Mouse (Mus musculus) neural tube, embryonic 14.5 days (tissue): ENCODE data around the gene Cacna2d2. TPM values are rescaled to one million over a fixed set of nuclear protein-coding genes. Genes with fewer than 3 reads are reported as not detected.

Experiments
- ATAC-seq: fragments of 200-750 bp; cut with Nextera tagmentation; 2 replicates; pipeline ENCODE4 v1.8.0; 2017; ENCODE audit warnings: low read depth, mild to moderate bottlenecking, moderate TSS enrichment, moderate library complexity
- H3K27ac ChIP-seq: fragments of 300-500 bp; sonication (generic); 2 replicates; pipeline ENCODE4 v1.5.1; 2014; ENCODE audit warnings: low read depth, mild to moderate bottlenecking, control low read depth, low read length, moderate library complexity, mixed read lengths
- H3K27me3 ChIP-seq: fragments of 300-500 bp; sonication (generic); 2 replicates; pipeline ENCODE4 v1.6.1; 2014; ENCODE audit warnings: low read length; ENCODE audit not compliant: control insufficient read depth, insufficient read depth
- H3K36me3 ChIP-seq: fragments of 300-500 bp; sonication (generic); 2 replicates; pipeline ENCODE4 v1.6.1; 2014; ENCODE audit warnings: low read length, mixed read lengths; ENCODE audit not compliant: control insufficient read depth, insufficient read depth
- H3K4me1 ChIP-seq: fragments of 300-500 bp; sonication (generic); 2 replicates; pipeline ENCODE4 v1.6.1; 2014; ENCODE audit warnings: low read length; ENCODE audit not compliant: control insufficient read depth, insufficient read depth
- H3K4me2 ChIP-seq: fragments of 300-500 bp; sonication (generic); 2 replicates; pipeline ENCODE4 v1.6.1; 2014; ENCODE audit warnings: mild to moderate bottlenecking, low read depth, low read length, control low read depth
- H3K4me3 ChIP-seq: fragments of 300-500 bp; sonication (generic); 2 replicates; pipeline ENCODE4 v1.5.1; 2014; ENCODE audit warnings: low read depth, low read length, control low read depth, mixed read lengths
- H3K9ac ChIP-seq: fragments of 300-500 bp; sonication (generic); replicated peaks from 2 replicates; pipeline ENCODE4 v1.6.1; 2014; ENCODE audit warnings: low read depth, mild to moderate bottlenecking, control low read depth, low read length, mixed read lengths
- H3K9me3 ChIP-seq: fragments of 300-500 bp; sonication (generic); 2 replicates; pipeline ENCODE4 v1.6.1; 2016; ENCODE audit warnings: low read length; ENCODE audit not compliant: control insufficient read depth
- WGBS: fragments of 180-500 bp; shearing (Covaris S2); extraction: QIAGEN DNeasy Blood & Tissue Kit; methylation state at CpG from one replicate; pipeline ENCODE4 v1.1.7; 2014; 5-methylcytosine and 5-hydroxymethylcytosine counted together
- polyA plus RNA-seq: library from polyadenylated mRNA; unstranded; fragments of >200 nt; fragmentation: Nextera tagmentation; extraction: Ambion mirVana; gene quantifications from 2 replicates; pipeline ENCODE4 v1.2.1, GENCODE M21; 2014

The Cacna2d2 gene
- polyA plus RNA-seq: 7.1 and 10.6 TPM in 2 replicates

GRCm38 (mm10) chr9:107399491-107399971, at the start of gene Cacna2d2:
Cacna2d2 (plus strand) TSS chr9:107399612.
- Histone ChIP-seq H3K36me3 (no peaks in the 10 kb centered on the region), H3K4me3 (peak within 1 kb of the TSS; percentile 84), H3K4me1 (peaks cover 14% of the 10 kb centered on the region), H3K27ac (peak within 1 kb of the TSS; percentile 87), H3K9ac (peak within 1 kb of the TSS; percentile 91), H3K27me3 (peaks cover 8% of the 10 kb centered on the region), H3K4me2 (peak within 1 kb of the TSS; percentile 80), H3K9me3 (no peaks in the 10 kb centered on the region)
- ATAC-seq: peak; percentile 64
- WGBS: 1% methylated on average over 44 of the region's 54 CpGs

- Histone ChIP-seq H3K36me3 (no peaks in the 10 kb centered on the region), H3K27ac (no peak overlapping the region), H3K9me3 (no peaks in the 10 kb centered on the region), H3K27me3 (no peaks in the 10 kb centered on the region), H3K4me2 (no peak overlapping the region), H3K9ac (no peak overlapping the region), H3K4me1 (no peaks in the 10 kb centered on the region), H3K4me3 (no peak overlapping the region)
- WGBS: 71% methylated on average over 1 of the region's 1 CpGs
- no peak for ATAC-seq
Measured at GRCm38 (mm10) chr9:107354826-107355225, 44.6 kb upstream of the Cacna2d2 start.

- no peak for ATAC-seq
- no peaks in the 10 kb centered on the region for H3K4me1 ChIP-seq
- no peaks in the 10 kb centered on the region for H3K9me3 ChIP-seq
- no peak overlapping the region for H3K9ac ChIP-seq
- no peak overlapping the region for H3K27ac ChIP-seq
- H3K4me3 ChIP-seq: no peak overlapping the region
- no peaks in the 10 kb centered on the region for H3K27me3 ChIP-seq
- H3K36me3 ChIP-seq: no peaks in the 10 kb centered on the region
- WGBS: 49% methylated on average over 6 of the region's 7 CpGs
- H3K4me2 ChIP-seq: no peak overlapping the region
Measured at GRCm38 (mm10) chr9:107355870-107356765, 43.3 kb upstream of the Cacna2d2 start.

- H3K4me3 ChIP-seq: no peak overlapping the region
- no peak overlapping the region for H3K4me2 ChIP-seq
- 14% methylated on average over 5 of the region's 5 CpGs for WGBS
- no peaks in the 10 kb centered on the region for H3K27me3 ChIP-seq
- no peak overlapping the region for H3K9ac ChIP-seq
- no peaks in the 10 kb centered on the region for H3K9me3 ChIP-seq
- H3K27ac ChIP-seq: no peak overlapping the region
- H3K36me3 ChIP-seq: no peaks in the 10 kb centered on the region
- no peaks in the 10 kb centered on the region for H3K4me1 ChIP-seq
- ATAC-seq: peak; percentile 57; the same call in 1 of the 2 replicates
Measured at GRCm38 (mm10) chr9:107357651-107358050, 41.8 kb upstream of the Cacna2d2 start.

GRCm38 (mm10) chr9:107360989-107361388, 38.4 kb upstream of the Cacna2d2 start:
- Histone ChIP-seq H3K9ac (no peak overlapping the region), H3K27ac (no peak overlapping the region), H3K36me3 (no peaks in the 10 kb centered on the region), H3K9me3 (no peaks in the 10 kb centered on the region), H3K4me3 (no peak overlapping the region), H3K4me2 (no peak overlapping the region), H3K4me1 (no peaks in the 10 kb centered on the region), H3K27me3 (no peaks in the 10 kb centered on the region)
- ATAC-seq: no peak
- 21% methylated on average over 3 of the region's 3 CpGs for WGBS

GRCm38 (mm10) chr9:107366644-107367043, 32.8 kb upstream of the Cacna2d2 start:
- Histone ChIP-seq H3K9me3 (no peaks in the 10 kb centered on the region), H3K9ac (no peak overlapping the region), H3K27me3 (no peaks in the 10 kb centered on the region), H3K4me2 (no peak overlapping the region), H3K4me3 (no peak overlapping the region), H3K4me1 (peaks cover 11% of the 10 kb centered on the region; the same call in 1 of the 2 replicates), H3K36me3 (no peaks in the 10 kb centered on the region), H3K27ac (no peak overlapping the region)
- 3% methylated on average over 3 of the region's 3 CpGs for WGBS
- no peak for ATAC-seq

GRCm38 (mm10) chr9:107368302-107368701, 31.1 kb upstream of the Cacna2d2 start:
- no peaks in the 10 kb centered on the region for H3K36me3 ChIP-seq
- no peak overlapping the region for H3K4me3 ChIP-seq
- no peak overlapping the region for H3K4me2 ChIP-seq
- ATAC-seq: no peak
- no peaks in the 10 kb centered on the region for H3K27me3 ChIP-seq
- peaks cover 11% of the 10 kb centered on the region; the same call in 1 of the 2 replicates for H3K4me1 ChIP-seq
- no peak overlapping the region for H3K9ac ChIP-seq
- no peak overlapping the region for H3K27ac ChIP-seq
- 54% methylated on average over 1 of the region's 1 CpGs for WGBS
- H3K9me3 ChIP-seq: no peaks in the 10 kb centered on the region

- H3K9ac ChIP-seq: no peak overlapping the region
- 38% methylated on average over 10 of the region's 10 CpGs for whole genome bisulfite sequencing
- no peak overlapping the region for H3K27ac ChIP-seq
- no peak overlapping the region for H3K4me3 ChIP-seq
- H3K9me3 ChIP-seq: no peaks in the 10 kb centered on the region
- H3K4me2 ChIP-seq: no peak overlapping the region
- H3K4me1 ChIP-seq: peaks cover 11% of the 10 kb centered on the region; the same call in 1 of the 2 replicates
- H3K27me3 ChIP-seq: no peaks in the 10 kb centered on the region
- H3K36me3 ChIP-seq: no peaks in the 10 kb centered on the region
- no peak for ATAC-seq
Measured at GRCm38 (mm10) chr9:107369270-107370105, 29.9 kb upstream of the Cacna2d2 start.
